Mouse (Mus musculus): ENCODE data around the gene Cpn1. TPM values are rescaled to one million over a fixed set of nuclear protein-coding genes. Genes with fewer than 3 reads are reported as not detected.

The Cpn1 gene
- polyA plus RNA-seq, 1 experiment from 2014 or later: 0.14 TPM

DNA sequence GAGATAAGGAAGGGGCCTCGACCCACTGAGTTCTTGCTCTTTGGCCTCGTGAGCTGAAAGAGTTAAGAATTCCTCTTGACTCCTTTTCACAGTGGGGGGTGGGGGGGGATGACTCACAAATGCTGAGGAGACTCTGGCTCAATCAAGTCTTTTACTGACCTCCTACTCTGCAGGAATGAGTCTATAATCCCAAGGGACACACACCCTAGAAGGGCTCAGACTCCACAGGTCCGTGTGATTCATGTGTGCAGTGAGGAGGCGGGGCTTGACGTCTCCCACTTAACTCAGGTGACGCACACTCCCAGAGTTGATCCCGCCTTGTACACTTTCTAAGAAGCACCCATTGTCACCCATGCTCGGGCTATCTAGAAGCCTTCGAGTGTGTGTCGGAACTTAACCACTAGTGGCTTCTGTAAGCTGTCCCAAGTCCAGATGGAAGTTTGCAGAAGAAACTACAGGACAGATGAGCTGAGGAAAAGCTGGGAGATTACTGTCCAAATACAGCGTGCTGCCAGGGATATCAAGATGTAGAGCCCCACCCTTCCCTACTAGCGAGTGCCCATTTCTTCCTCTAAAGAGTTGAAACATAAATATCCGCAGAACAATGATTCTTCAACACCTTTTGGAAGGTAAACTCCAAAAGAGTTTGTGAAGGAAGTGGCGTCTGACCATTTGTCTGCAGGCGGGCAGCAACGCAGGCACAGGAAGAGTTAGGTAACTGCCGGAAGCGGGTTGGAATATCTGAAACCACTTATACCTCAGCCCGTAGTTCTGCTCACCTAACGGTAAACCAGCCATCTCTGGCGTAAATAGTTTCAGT lies 69.6 kb downstream of the Cpn1 start:
- ATAC-seq (ENCODE audit: low FRiP score): no peak
- H3K4me2 ChIP-seq: no peak overlapping the region
- H3K27me3 ChIP-seq (ENCODE audit: control insufficient read depth, insufficient read depth, low read length): no peaks in the 10 kb centered on the region
- H3K4me1 ChIP-seq (ENCODE audit: control insufficient read depth, insufficient read depth, low read length): peaks cover 4% of the 10 kb centered on the region; the same call in 1 of the 2 replicates
- H3K9me3 ChIP-seq (ENCODE audit: control insufficient read depth, low read length): no peaks in the 10 kb centered on the region
- H3K36me3 ChIP-seq (ENCODE audit: control insufficient read depth, insufficient read depth, low read length): no peaks in the 10 kb centered on the region
- no peak for DNase-seq (ENCODE audit: low spot score, missing footprints)
- no peak overlapping the region for H3K9ac ChIP-seq (ENCODE audit: low read length)
- WGBS: 70% methylated on average over 21 of the region's 21 CpGs
- no peak overlapping the region for H3K4me3 ChIP-seq (ENCODE audit: low read depth, low read length)
- H3K27ac ChIP-seq (ENCODE audit: low read depth, low read length): no peak overlapping the region

- Histone ChIP-seq H3K4me3 (ENCODE audit: low read depth, low read length) (no peak overlapping the region), H3K9me3 (ENCODE audit: control insufficient read depth, low read length) (no peaks in the 10 kb centered on the region), H3K4me1 (ENCODE audit: control insufficient read depth, insufficient read depth, low read length) (peaks cover under 1% of the 10 kb centered on the region; the same call in 1 of the 2 replicates), H3K27me3 (ENCODE audit: control insufficient read depth, insufficient read depth, low read length) (no peaks in the 10 kb centered on the region), H3K4me2 (no peak overlapping the region), H3K36me3 (ENCODE audit: control insufficient read depth, insufficient read depth, low read length) (no peaks in the 10 kb centered on the region), H3K9ac (ENCODE audit: low read length) (no peak overlapping the region), H3K27ac (ENCODE audit: low read depth, low read length) (no peak overlapping the region)
- DNase-seq (ENCODE audit: low spot score, missing footprints): no peak
- 79% methylated on average over 9 of the region's 9 CpGs for WGBS
- ATAC-seq (ENCODE audit: low FRiP score): no peak
These were observed 70.9 kb downstream of the Cpn1 start for GRCm38 (mm10) chr19:43915431-43915830.

DNA sequence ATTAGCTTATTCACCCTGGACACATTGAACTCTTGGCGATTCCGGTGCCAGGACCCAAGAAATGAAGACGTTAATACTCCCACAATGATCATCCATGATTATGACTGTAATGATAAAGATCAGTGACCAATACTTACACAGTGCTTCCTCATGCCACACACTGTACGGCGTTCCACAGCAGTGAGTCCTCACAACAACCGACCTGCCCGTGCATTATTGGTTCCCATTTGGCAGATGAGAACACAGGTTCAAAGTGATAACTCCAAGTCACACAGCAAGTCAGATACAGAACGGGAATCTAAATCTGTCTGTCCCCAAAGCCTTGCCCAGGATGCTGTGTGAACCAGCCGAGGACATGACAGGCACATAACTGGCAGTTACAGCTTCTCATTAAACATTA lies 71.4 kb downstream of the Cpn1 start:
- Histone ChIP-seq H3K27me3 (ENCODE audit: control insufficient read depth, insufficient read depth, low read length) (no peaks in the 10 kb centered on the region), H3K9ac (ENCODE audit: low read length) (no peak overlapping the region), H3K9me3 (ENCODE audit: control insufficient read depth, low read length) (no peaks in the 10 kb centered on the region), H3K27ac (ENCODE audit: low read depth, low read length) (no peak overlapping the region), H3K36me3 (ENCODE audit: control insufficient read depth, insufficient read depth, low read length) (no peaks in the 10 kb centered on the region), H3K4me3 (ENCODE audit: low read depth, low read length) (no peak overlapping the region), H3K4me1 (ENCODE audit: control insufficient read depth, insufficient read depth, low read length) (no peaks in the 10 kb centered on the region), H3K4me2 (no peak overlapping the region)
- no peak for DNase-seq (ENCODE audit: low spot score, missing footprints)
- 88% methylated on average over 9 of the region's 9 CpGs for WGBS
- ATAC-seq (ENCODE audit: low FRiP score): no peak

GRCm38 (mm10) chr19:43912775-43913486 lies 73.4 kb downstream of the Cpn1 start:
- no peaks in the 10 kb centered on the region for H3K9me3 ChIP-seq (ENCODE audit: control insufficient read depth, low read length)
- ATAC-seq (ENCODE audit: low FRiP score) (no peak), DNase-seq (ENCODE audit: low spot score, missing footprints) (no peak)
- WGBS: 91% methylated on average over 4 of the region's 4 CpGs
- no peak overlapping the region for H3K27ac ChIP-seq (ENCODE audit: low read depth, low read length)
- no peak overlapping the region for H3K4me3 ChIP-seq (ENCODE audit: low read depth, low read length)
- H3K4me2 ChIP-seq: no peak overlapping the region
- no peaks in the 10 kb centered on the region for H3K4me1 ChIP-seq (ENCODE audit: control insufficient read depth, insufficient read depth, low read length)
- H3K9ac ChIP-seq (ENCODE audit: low read length): no peak overlapping the region
- H3K27me3 ChIP-seq (ENCODE audit: control insufficient read depth, insufficient read depth, low read length): no peaks in the 10 kb centered on the region
- no peaks in the 10 kb centered on the region for H3K36me3 ChIP-seq (ENCODE audit: control insufficient read depth, insufficient read depth, low read length)

DNA sequence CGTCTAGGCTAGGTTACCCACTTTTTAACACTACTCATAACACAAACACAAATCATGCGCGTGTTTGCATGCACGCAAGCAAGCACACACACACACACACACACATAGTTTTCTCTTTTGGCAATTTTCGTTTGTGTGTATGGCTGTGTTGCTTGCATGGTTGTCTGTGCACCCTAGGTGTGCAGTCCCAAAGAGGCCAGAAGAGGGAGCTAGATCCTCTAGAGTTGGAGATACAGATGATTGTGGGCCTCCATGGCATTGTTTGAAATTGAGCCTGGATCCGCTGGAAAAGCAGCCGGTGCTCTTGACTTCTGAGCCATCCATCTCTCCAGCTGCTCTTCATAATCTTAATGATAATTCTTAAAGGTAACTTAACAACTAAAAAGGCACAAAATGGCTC lies 79.9 kb downstream of the Cpn1 start:
- Histone ChIP-seq H3K9me3 (ENCODE audit: control insufficient read depth, low read length) (no peaks in the 10 kb centered on the region), H3K4me1 (ENCODE audit: control insufficient read depth, insufficient read depth, low read length) (peaks cover 4% of the 10 kb centered on the region; the same call in 1 of the 2 replicates), H3K27me3 (ENCODE audit: control insufficient read depth, insufficient read depth, low read length) (no peaks in the 10 kb centered on the region), H3K36me3 (ENCODE audit: control insufficient read depth, insufficient read depth, low read length) (no peaks in the 10 kb centered on the region), H3K4me2 (no peak overlapping the region), H3K9ac (ENCODE audit: low read length) (no peak overlapping the region), H3K27ac (ENCODE audit: low read depth, low read length) (no peak overlapping the region), H3K4me3 (ENCODE audit: low read depth, low read length) (no peak overlapping the region)
- DNase-seq (ENCODE audit: low spot score, missing footprints) (no peak), ATAC-seq (ENCODE audit: low FRiP score) (no peak)
- WGBS: 93% methylated on average over 7 of the region's 7 CpGs

Other genes with a start within 250 kb of the Cpn1 start
- 11.6 and 12.8 TPM in 2 replicates for gene Cutc, start 233.6 kb downstream of the Cpn1 start, polyA plus RNA-seq (2014; fragmentation: Nextera tagmentation; extraction: Ambion mirVana)
- 8.2 and 9.3 TPM in 2 replicates for gene Cox15, start 233.6 kb downstream of the Cpn1 start, polyA plus RNA-seq (2014; fragmentation: Nextera tagmentation; extraction: Ambion mirVana)
- gene Abcc2, start 204.4 kb downstream of the Cpn1 start, polyA plus RNA-seq (2014; fragmentation: Nextera tagmentation; extraction: Ambion mirVana): not detected in 2 replicates
- 13.5 and 14.5 TPM in 2 replicates for gene Dnmbp, start 46.4 kb downstream of the Cpn1 start, polyA plus RNA-seq (2014; fragmentation: Nextera tagmentation; extraction: Ambion mirVana)
- not detected in 2 replicates for gene Cyp2c23, start 42.7 kb upstream of the Cpn1 start, polyA plus RNA-seq (2014; fragmentation: Nextera tagmentation; extraction: Ambion mirVana)
- 20.0 and 20.5 TPM in 2 replicates for gene Erlin1, start 83.2 kb upstream of the Cpn1 start, polyA plus RNA-seq (2014; fragmentation: Nextera tagmentation; extraction: Ambion mirVana)
- gene Chuk, start 120.9 kb upstream of the Cpn1 start, polyA plus RNA-seq (2014; fragmentation: Nextera tagmentation; extraction: Ambion mirVana): 53.9 and 58.7 TPM in 2 replicates
- gene Cwf19l1, start 149.3 kb upstream of the Cpn1 start, polyA plus RNA-seq (2014; fragmentation: Nextera tagmentation; extraction: Ambion mirVana): 42.2 and 53.3 TPM in 2 replicates
- gene Bloc1s2, start 159.9 kb upstream of the Cpn1 start, polyA plus RNA-seq (2014; fragmentation: Nextera tagmentation; extraction: Ambion mirVana): 113 and 128 TPM in 2 replicates
- 0.08 and 0.14 TPM in 2 replicates for gene Pkd2l1, start 205.9 kb upstream of the Cpn1 start, polyA plus RNA-seq (2014; fragmentation: Nextera tagmentation; extraction: Ambion mirVana)
- 0.22 TPM in 1 of 2 replicates, not detected in the other for gene Scd3, start 216.7 kb upstream of the Cpn1 start, polyA plus RNA-seq (2014; fragmentation: Nextera tagmentation; extraction: Ambion mirVana)